Mouse (Mus musculus) forebrain, embryonic 16.5 days (tissue): ENCODE measurements around the gene Dusp8. TPM values are rescaled to one million over a fixed set of nuclear protein-coding genes. Genes with fewer than 3 reads are reported as not detected.
A peak's percentile ranks its signal among the peaks of the same experiment; 100 is the strongest.
"Not testable (repeated sequence)": the region's sequence is repeated elsewhere in the genome, so short reads cannot be mapped to it uniquely, and the experiment has no call there.

Experiments used
- ATAC-seq: fragments of 200-750 bp; cut with Nextera tagmentation; 2 replicates; pipeline ENCODE4 v1.8.0; 2017; ENCODE audit warnings: mild to moderate bottlenecking, moderate library complexity
- H3K27ac ChIP-seq: fragments of 300-500 bp; sonication (generic); 2 replicates; pipeline ENCODE4 v1.5.1; 2014; ENCODE audit warnings: low read length, control low read depth
- H3K27me3 ChIP-seq: fragments of 300-500 bp; sonication (generic); replicated peaks from 2 replicates; pipeline ENCODE4 v1.6.1; 2014; ENCODE audit warnings: low read length; ENCODE audit not compliant: control insufficient read depth, insufficient read depth
- H3K36me3 ChIP-seq: fragments of 300-500 bp; sonication (generic); 2 replicates; pipeline ENCODE4 v1.6.1; 2014; ENCODE audit not compliant: control insufficient read depth, insufficient read depth
- H3K4me1 ChIP-seq: fragments of 300-500 bp; sonication (generic); replicated peaks from 2 replicates; pipeline ENCODE4 v1.6.1; 2014; ENCODE audit warnings: low read length; ENCODE audit not compliant: control insufficient read depth, insufficient read depth
- H3K4me2 ChIP-seq: fragments of 300-500 bp; sonication (generic); 2 replicates; pipeline ENCODE4 v1.6.1; 2014; ENCODE audit warnings: mild to moderate bottlenecking, low read length, control low read depth
- H3K4me3 ChIP-seq: fragments of 300-500 bp; sonication (generic); replicated peaks from 2 replicates; pipeline ENCODE4 v1.5.1; 2014; ENCODE audit warnings: mild to moderate bottlenecking, low read length, control low read depth
- H3K9ac ChIP-seq: fragments of 300-500 bp; sonication (generic); replicated peaks from 2 replicates; pipeline ENCODE4 v1.6.1; 2014; ENCODE audit warnings: low read depth, low read length, control low read depth
- H3K9me3 ChIP-seq: fragments of 300-500 bp; sonication (generic); 2 replicates; pipeline ENCODE4 v1.6.1; 2016; ENCODE audit warnings: low read length; ENCODE audit not compliant: control insufficient read depth
- WGBS: fragments of 180-500 bp; shearing (Covaris S2); extraction: QIAGEN DNeasy Blood & Tissue Kit; methylation state at CpG from one replicate; pipeline ENCODE4 v1.1.7; 2014; 5-methylcytosine and 5-hydroxymethylcytosine counted together
- polyA plus RNA-seq: library from polyadenylated mRNA; unstranded; fragments of >200 nt; fragmentation: Nextera tagmentation; extraction: Ambion mirVana; gene quantifications from 2 replicates; pipeline ENCODE4 v1.2.1, GENCODE M21; 2015

Gene Dusp8
- 84.9 and 98.7 TPM in 2 replicates for polyA plus RNA-seq

DNA sequence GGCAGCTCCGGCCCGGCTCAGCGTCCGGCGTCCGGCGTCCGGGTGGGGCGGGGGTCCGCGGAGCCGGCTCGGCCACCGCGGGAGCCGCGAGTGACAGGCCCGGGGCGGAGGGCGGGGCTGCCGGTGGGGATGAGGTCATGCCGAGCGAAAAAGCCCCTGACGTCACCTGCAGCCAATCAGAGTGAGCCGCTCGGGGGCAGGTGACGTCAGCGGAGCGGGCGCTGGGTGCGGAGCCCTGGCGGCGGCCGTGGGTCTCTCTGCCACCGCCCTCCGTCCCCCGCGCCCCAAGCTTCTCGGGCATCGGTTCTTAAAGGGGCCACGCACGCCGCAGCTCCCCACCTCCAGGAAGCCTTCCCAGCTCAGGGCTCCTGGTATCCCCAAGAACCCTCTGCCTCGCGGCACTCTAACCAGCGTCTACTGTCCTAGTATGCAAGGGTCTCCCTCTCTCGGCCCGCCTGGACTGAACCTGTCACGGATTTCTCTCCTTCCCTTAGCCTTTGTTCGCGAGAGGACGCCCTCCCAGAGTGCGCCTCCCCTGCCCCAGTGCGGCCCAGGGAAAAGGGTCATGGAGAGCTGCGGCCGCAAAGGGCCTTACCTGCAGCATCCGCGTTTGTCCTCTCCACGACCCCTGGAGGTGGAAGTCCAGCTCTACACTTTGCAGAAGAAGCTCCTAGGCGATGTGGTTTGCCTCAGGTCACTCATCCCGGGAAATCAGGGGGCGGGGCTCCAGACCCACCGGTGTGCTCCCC lies at the start of gene Dusp8:
Dusp8 (minus strand) TSS at position 661 of the 749 bp plus-strand sequence.
- Histone ChIP-seq H3K9me3 (no peaks in the 10 kb centered on the region), H3K27ac (peak within 1 kb of the TSS; percentile 94), H3K4me1 (peaks cover 47% of the 10 kb centered on the region), H3K27me3 (no peaks in the 10 kb centered on the region; the same call in 1 of the 2 replicates), H3K9ac (peak within 1 kb of the TSS; percentile 98), H3K36me3 (no peaks in the 10 kb centered on the region), H3K4me3 (peak within 1 kb of the TSS; percentile 81), H3K4me2 (peak within 1 kb of the TSS; percentile 72)
- WGBS, result under 1% methylated on average over 59 of the region's 63 CpGs
- peak; percentile 81 for ATAC-seq

DNA sequence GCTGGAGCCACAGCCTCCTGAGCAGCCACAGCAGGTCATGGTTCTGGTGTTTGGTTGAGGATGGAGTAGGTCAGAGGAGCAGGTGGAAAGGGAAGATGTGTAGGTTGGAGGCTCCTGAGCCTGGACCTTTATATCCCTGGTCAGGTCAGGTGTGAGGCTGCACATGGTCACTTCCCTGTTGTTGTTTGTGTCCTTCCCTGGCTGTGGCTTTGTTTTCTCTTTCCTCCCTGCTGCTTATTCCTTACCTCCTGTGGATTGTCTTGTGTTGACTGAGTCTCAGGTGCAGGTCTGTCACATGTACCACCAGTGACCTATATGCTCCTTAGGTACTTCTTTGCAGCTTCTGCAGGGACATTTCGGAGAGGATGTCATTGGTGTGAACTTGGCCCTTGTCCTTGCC lies 48.9 kb upstream of the Dusp8 start, which contains the start of gene Gm45337:
Gm45337 (minus strand) TSS at position 101 of the 400 bp plus-strand sequence.
- Histone ChIP-seq H3K9me3 (no peaks in the 10 kb centered on the region), H3K27ac (no peak within 1 kb of the TSS), H3K4me2 (no peak within 1 kb of the TSS), H3K36me3 (no peaks in the 10 kb centered on the region), H3K4me1 (no peaks in the 10 kb centered on the region), H3K27me3 (no peaks in the 10 kb centered on the region), H3K9ac (no peak within 1 kb of the TSS), H3K4me3 (no peak within 1 kb of the TSS)
- 87% methylated on average over 1 of the region's 1 CpGs for WGBS
- ATAC-seq, result no peak

DNA sequence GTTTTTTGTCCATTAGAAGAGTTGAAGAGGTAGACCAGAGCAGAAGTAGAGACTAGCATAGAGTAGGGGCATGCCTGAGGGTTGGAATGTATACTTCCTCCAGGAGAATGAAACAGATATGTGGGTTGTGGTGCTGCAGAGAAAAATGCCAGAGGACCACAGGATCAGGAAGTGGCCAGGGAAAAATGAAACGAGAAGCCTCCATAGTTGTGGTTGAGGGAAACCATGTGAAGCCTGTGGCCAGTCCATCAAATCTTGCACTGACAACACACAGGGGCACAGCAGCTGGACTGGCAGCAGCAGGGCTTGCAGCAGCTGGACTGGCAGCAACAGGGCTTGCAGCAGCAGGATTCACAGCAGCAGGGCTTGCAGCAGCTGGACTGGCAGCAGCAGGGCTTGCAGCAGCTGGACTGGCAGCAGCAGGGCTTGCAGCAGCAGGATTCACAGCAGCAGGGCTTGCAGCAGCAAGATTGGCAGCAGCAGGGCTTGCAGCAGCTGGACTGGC lies 47.9 kb upstream of the Dusp8 start:
- not testable (repeated sequence) for H3K4me1 ChIP-seq, ATAC-seq, H3K4me3 ChIP-seq, H3K9me3 ChIP-seq, H3K27me3 ChIP-seq, H3K27ac ChIP-seq, H3K36me3 ChIP-seq, H3K4me2 ChIP-seq, H3K9ac ChIP-seq
- 64% methylated on average over 1 of the region's 1 CpGs for WGBS

DNA sequence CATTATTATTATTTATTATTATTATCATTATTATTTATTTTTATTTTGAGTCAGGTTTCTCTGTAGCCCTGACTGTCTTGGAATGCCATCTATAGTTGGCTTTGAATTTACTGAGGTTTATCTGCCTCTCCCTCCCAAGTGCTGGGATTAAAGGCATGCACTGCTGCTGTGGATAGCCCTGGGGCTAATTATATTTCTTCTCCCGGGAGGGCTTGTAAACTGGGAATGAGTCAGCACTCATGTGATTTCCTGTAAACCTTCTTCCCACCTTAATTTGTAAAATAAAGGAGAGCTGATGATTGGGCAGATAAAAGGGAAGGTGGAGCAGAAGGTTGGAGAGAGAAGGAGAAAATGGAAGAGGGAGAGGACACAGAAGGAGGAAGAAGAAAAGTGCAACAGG lies 45.1 kb upstream of the Dusp8 start:
- H3K27me3 ChIP-seq, result no peaks in the 10 kb centered on the region
- ATAC-seq, result no peak
- WGBS, result 31% methylated on average over 1 of the region's 1 CpGs

DNA sequence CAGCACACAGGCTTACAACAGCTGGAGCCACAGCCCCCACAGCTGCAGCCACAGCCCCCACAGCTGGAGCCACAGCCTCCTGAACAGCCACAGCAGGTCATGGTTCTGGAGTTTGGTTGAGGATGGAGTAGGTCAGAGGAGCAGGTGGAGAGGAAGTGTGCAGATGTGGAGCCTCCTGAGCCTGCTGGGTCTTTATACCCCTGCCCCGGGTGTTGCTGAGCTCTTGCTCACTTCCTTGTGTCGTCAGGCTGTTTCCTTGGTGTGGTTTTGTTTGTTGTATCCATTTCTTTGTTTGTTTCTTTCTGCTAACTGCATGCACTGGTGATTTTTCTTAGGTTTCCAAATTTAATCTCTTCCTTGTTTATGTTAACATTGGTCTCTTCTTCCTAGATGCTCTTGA lies 40.3 kb upstream of the Dusp8 start, which contains the start of gene Gm39115:
Gm39115 (minus strand) TSS at position 101 of the 400 bp plus-strand sequence.
- WGBS, result 47% methylated on average over 2 of the region's 2 CpGs
- H3K4me1 ChIP-seq, ATAC-seq: not testable (repeated sequence)

More for the DNA sequence above, 45.1 kb upstream of the Dusp8 start:
- no peak overlapping the region for H3K4me2 ChIP-seq
- no peaks in the 10 kb centered on the region for H3K36me3 ChIP-seq
- H3K9me3 ChIP-seq, result no peaks in the 10 kb centered on the region
- H3K9ac ChIP-seq, result no peak overlapping the region
- H3K4me1 ChIP-seq, result no peaks in the 10 kb centered on the region
- no peak overlapping the region for H3K27ac ChIP-seq
- no peak overlapping the region for H3K4me3 ChIP-seq

DNA sequence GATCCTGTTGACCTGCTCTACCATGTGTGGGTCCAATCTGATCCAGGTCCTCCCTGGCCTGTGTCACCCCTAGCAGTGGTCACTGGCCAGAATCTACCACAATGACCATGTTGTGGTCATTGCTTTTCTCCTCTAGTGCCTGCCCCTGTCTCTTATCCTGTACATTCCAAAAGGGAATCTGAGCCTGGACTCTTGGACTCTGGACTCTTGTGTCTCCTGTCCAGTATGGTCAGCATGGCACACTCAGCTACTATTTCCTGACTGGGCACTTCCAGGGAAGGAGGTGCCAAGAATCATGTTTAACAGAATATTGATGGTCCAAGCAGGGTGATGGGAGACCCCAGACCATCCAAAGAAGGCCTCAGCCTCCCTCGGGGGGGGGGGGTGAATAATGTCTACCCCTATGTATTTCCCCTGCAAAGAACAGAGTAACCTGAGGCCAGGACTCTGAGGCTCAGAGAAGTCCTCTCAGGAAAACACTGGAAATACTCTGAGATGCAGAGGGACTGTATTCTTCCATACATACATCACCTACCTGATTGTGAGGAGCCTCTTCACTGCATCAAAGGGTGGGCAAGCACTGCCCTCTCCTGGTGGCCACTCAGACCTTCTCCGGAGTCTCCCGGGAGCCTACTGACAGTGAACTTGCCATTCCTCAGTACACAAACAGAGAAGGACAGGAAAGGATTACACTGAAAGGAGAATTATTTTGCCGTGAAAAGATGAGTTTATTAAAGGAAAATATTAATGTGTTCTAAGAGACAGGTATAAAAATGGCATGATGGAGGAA lies 38.8 kb upstream of the Dusp8 start:
- ATAC-seq, result no peak
- no peak overlapping the region for H3K27ac ChIP-seq
- no peaks in the 10 kb centered on the region for H3K9me3 ChIP-seq
- no peaks in the 10 kb centered on the region for H3K27me3 ChIP-seq
- no peak overlapping the region for H3K4me2 ChIP-seq
- 58% methylated on average over 4 of the region's 4 CpGs for WGBS
- no peaks in the 10 kb centered on the region for H3K36me3 ChIP-seq
- H3K4me3 ChIP-seq, result no peak overlapping the region
- no peak overlapping the region for H3K9ac ChIP-seq
- H3K4me1 ChIP-seq, result no peaks in the 10 kb centered on the region

More for the DNA sequence above, 40.3 kb upstream of the Dusp8 start, which contains the start of gene Gm39115:
- not testable (repeated sequence) for H3K4me2 ChIP-seq, H3K9ac ChIP-seq, H3K27ac ChIP-seq, H3K27me3 ChIP-seq, H3K4me3 ChIP-seq, H3K36me3 ChIP-seq, H3K9me3 ChIP-seq

DNA sequence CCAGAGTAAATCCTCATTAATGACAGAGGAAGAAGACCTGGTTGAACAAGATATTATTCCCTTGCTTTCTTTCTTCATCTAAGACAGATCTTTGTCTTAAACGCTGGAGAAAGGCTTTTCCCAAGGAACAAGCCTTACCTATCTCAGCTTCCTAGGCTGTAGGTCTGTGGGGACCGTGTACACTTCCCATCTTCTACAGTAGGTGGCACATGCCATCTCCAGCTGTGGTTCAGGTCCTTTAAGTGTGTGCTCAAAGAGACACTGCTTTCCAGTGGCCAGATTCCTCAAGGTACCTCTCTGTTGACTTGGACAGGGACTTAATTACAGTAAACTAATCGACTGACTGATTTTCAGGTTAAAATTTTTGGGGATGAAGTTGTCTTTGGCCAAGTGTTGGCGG lies 33.2 kb upstream of the Dusp8 start:
- no peak overlapping the region for H3K27ac ChIP-seq
- WGBS, result 64% methylated on average over 4 of the region's 4 CpGs
- H3K27me3 ChIP-seq, result no peaks in the 10 kb centered on the region
- no peak overlapping the region for H3K4me3 ChIP-seq
- H3K36me3 ChIP-seq, result no peaks in the 10 kb centered on the region
- H3K4me2 ChIP-seq, result no peak overlapping the region
- H3K9ac ChIP-seq, result no peak overlapping the region
- no peaks in the 10 kb centered on the region for H3K9me3 ChIP-seq
- no peak for ATAC-seq
- H3K4me1 ChIP-seq, result no peaks in the 10 kb centered on the region

DNA sequence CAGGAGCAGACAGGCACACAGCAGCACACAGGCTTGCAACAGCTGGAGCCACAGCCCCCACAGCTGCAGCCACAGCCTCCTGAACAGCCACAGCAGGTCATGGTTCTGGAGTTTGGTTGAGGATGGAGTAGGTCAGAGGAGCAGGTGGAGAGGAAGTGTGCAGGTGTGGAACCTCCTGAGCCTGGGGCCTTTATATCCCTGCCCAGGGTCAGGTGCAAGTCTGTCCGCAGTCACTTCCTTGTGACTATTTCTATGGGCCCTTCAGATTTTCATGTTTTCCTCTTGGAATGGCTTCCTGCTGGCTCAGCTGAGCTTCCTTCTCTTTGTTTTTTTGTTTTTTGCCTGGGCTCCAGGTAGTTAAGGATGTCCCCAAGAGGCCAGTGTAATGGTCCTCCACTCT lies 25.0 kb upstream of the Dusp8 start, which contains the start of gene Gm45618:
Gm45618 (minus strand) TSS at position 101 of the 400 bp plus-strand sequence.
- H3K9me3 ChIP-seq, H3K9ac ChIP-seq, H3K27ac ChIP-seq, H3K4me2 ChIP-seq, H3K36me3 ChIP-seq, ATAC-seq, H3K4me1 ChIP-seq, H3K27me3 ChIP-seq, H3K4me3 ChIP-seq: not testable (repeated sequence)
- WGBS, result 79% methylated on average over 1 of the region's 1 CpGs

DNA sequence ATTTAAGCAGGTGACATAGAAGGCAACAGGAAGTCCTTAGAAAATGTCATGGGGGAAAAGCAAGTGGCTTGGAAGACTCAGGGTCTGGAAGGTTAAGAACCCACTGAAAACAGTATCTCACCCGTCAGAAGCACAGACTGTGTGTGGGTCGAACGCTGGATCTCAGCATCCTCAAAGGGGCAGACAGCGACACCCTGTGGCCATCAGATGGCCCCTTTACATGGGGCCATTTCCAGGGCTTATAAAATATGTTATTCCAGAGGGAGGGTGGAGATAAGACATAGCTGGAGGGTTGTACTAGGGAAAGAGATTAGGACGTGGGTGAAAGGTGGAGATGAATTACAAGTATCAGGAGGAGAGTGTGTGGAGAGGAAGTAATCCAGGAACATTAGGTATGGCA lies 24.0 kb upstream of the Dusp8 start:
- Histone ChIP-seq H3K4me3 (no peak overlapping the region), H3K27me3 (no peaks in the 10 kb centered on the region), H3K36me3 (no peaks in the 10 kb centered on the region), H3K9ac (no peak overlapping the region), H3K4me1 (no peaks in the 10 kb centered on the region), H3K9me3 (no peaks in the 10 kb centered on the region), H3K27ac (no peak overlapping the region), H3K4me2 (no peak overlapping the region)
- no peak for ATAC-seq
- WGBS, result 13% methylated on average over 5 of the region's 5 CpGs
